Mouse (Mus musculus): ENCODE data around the gene Phf3.

DNA sequence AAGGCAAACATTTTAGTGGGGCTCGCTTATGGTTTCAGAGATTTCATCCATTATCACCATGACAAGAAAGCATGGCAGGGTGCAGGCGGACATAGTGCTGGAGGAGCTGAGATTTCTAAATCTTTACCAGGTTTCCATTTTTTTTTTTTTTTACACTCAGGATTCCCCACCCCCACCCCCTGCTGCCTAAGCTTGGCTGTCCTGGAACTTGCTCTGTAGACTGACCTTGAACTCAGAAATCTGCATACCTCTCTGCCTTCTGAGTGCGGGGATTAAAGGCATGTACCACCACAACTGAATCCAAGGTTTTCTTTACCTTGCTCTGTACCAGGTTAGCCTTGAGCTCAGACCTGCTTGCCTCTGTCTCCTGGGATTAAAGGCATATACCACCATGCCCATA is 48.5 kb upstream of the Phf3 start:
- no peak for TF ChIP-seq CTCF (IDR thresholded peaks at IDR 0.05; ENCODE audit: control insufficient read depth, insufficient read depth, insufficient read length)
- no peak for TF ChIP-seq USF1 (IDR thresholded peaks at IDR 0.05; ENCODE audit: low read depth)
- no peak for TF ChIP-seq MAX (IDR thresholded peaks at IDR 0.05)
- TF ChIP-seq MYOD1 (IDR thresholded peaks at IDR 0.05; ENCODE audit: control insufficient read depth, insufficient read length, low read depth): no peak
- no peak for TF ChIP-seq MYOG (IDR thresholded peaks at IDR 0.05; ENCODE audit: control insufficient read depth, extremely low read depth, insufficient read length)

Data from C2C12 (cell line).